Mouse (Mus musculus) central nervous system, embryonic 18 days (tissue): ENCODE measurements around the gene Zfp977. TPM values are rescaled to one million over a fixed set of nuclear protein-coding genes. Genes with fewer than 3 reads are reported as not detected.

Source experiments
- polyA plus RNA-seq: library from polyadenylated mRNA; depleted of rRNA; stranded (reverse); fragments of >200 nt; gene quantifications from 2 replicates; pipeline ENCODE4 v1.2.3, GENCODE M21; 2012; rRNA removed

Zfp977 gene
- 0.75 and 0.99 TPM in 2 replicates for polyA plus RNA-seq

GRCm38 (mm10) chr7:42592413-42592812, at the start of gene Zfp977:
Gene Zfp977, minus strand, starts transcription at chr7:42592547.

GRCm38 (mm10) chr7:42578488-42578887, 13.9 kb downstream of the Zfp977 start, which contains the start of gene Gm21028:
Gene Gm21028, minus strand, starts transcription at chr7:42578588.

Other genes starting within 250 kb of the Zfp977 start
- gene 4933421I07Rik, start 144.4 kb downstream of the Zfp977 start, polyA plus RNA-seq, result not detected in 2 replicates
- gene Zfp141, start 86.8 kb downstream of the Zfp977 start, polyA plus RNA-seq, result 16.4 and 17.4 TPM in 2 replicates
- not detected in 2 replicates for gene Gm21028, start 14.0 kb downstream of the Zfp977 start, polyA plus RNA-seq
- gene Zfp976, start 50.0 kb upstream of the Zfp977 start, polyA plus RNA-seq, result 1.6 and 2.1 TPM in 2 replicates
- gene Zfp975, start 100.2 kb upstream of the Zfp977 start, polyA plus RNA-seq, result 3.7 and 4.3 TPM in 2 replicates
- gene Gm17067, start 134.5 kb upstream of the Zfp977 start, polyA plus RNA-seq, result not detected in 2 replicates
- not detected in 2 replicates for gene Vmn2r62, start 201.0 kb upstream of the Zfp977 start, polyA plus RNA-seq